7 mouse cellular contexts compared by ENCODE assay signal in genomic region chr6:94183354-94183851, GRCm38 (mm10).
DNase-seq lines count a peak whose midpoint lies in the region; ATAC-seq lines count a peak whose summit lies in the region.

No protein-coding gene starts in this region.

- intact Hi-C loops in heart, postnatal 10 days (cut with DNase I) = loop anchor here (2.0 kb wide), 1 partner anchor 37 kb away; no protein-coding TSS in a partner anchor

- DNase-seq in ovary, postnatal 36 days (ENCODE audit: low spot score) = peak; percentile 44
- DNase-seq in ovary, postnatal 10 days (ENCODE audit: low spot score) = no peak
- peak; percentile 46 to 57 for DNase-seq in cerebellum, postnatal 14 days
- DNase-seq in heart, postnatal 10 days = peak; percentile 62
- DNase-seq in thymus, postnatal 14 days = no peak

- H3K9ac ChIP-seq in limb, embryonic 15.5 days = no peak overlapping the region

- WGBS in limb, embryonic 15.5 days = 53% methylated on average over 14 of the region's 14 CpGs

- 0 out of 2 replicates have a peak overlapping the region, but pooled peaks have one; percentile 15 for H3K4me2 ChIP-seq in limb, embryonic 15.5 days

- peaks cover 32% of the 10 kb centered on the region for H3K4me1 ChIP-seq in limb, embryonic 15.5 days

- H3K9me3 ChIP-seq in limb, embryonic 15.5 days = no peaks in the 10 kb centered on the region

- H3K36me3 ChIP-seq in limb, embryonic 15.5 days = no peaks in the 10 kb centered on the region

- peak overlapping the region; percentile 63 for H3K27ac ChIP-seq in limb, embryonic 15.5 days

- ATAC-seq in limb, embryonic 15.5 days (ENCODE audit: insufficient number of reproducible peaks, low FRiP score, low TSS enrichment, low read depth) = no peak
- ATAC-seq in inflammation-experienced regulatory T-cells, adult 6 months = no peak

- no peak overlapping the region for H3K4me3 ChIP-seq in limb, embryonic 15.5 days

- no peaks in the 10 kb centered on the region for H3K27me3 ChIP-seq in limb, embryonic 15.5 days

Comparison
In these comparisons a context has a peak if more than half of its experiments do, and no peak if none do; other contexts are left out.
1. DNase-seq: peak in ovary, postnatal 36 days (single experiment), cerebellum, postnatal 14 days (2 of 2) and heart, postnatal 10 days (2 of 2); none in ovary, postnatal 10 days (single experiment) and thymus, postnatal 14 days (single experiment).